Mouse (Mus musculus): ENCODE data around the gene Zfp945.
"Not testable (repeated sequence)": the region's sequence is repeated elsewhere in the genome, so short reads cannot be mapped to it uniquely, and the experiment has no call there.

Zfp945 gene

GRCm38 (mm10) chr17:22866845-22867481 lies at the start of gene Zfp945:
TSS of gene Zfp945 (minus strand) at chr17:22867134.
- peak; percentile 98 for DNase-seq

- DNase-seq: no peak
Observed at GRCm38 (mm10) chr17:22888302-22888701, 21.4 kb upstream of the Zfp945 start.

- DNase-seq: no peak
Observed at GRCm38 (mm10) chr17:22884059-22884698, 17.2 kb upstream of the Zfp945 start.

GRCm38 (mm10) chr17:22877427-22878307 lies 10.7 kb upstream of the Zfp945 start:
- DNase-seq: no peak

- DNase-seq: no peak
Observed at GRCm38 (mm10) chr17:22876316-22876715, 9.4 kb upstream of the Zfp945 start.

- DNase-seq: not testable (repeated sequence)
Observed at GRCm38 (mm10) chr17:22875549-22875948, 8.6 kb upstream of the Zfp945 start.

GRCm38 (mm10) chr17:22866421-22866844 lies 501 bp downstream of the Zfp945 start:
- no peak for DNase-seq

GRCm38 (mm10) chr17:22821166-22821565 lies 45.8 kb downstream of the Zfp945 start:
- no peak for DNase-seq

- DNase-seq: no peak
Observed at GRCm38 (mm10) chr17:22818199-22818595, 48.7 kb downstream of the Zfp945 start.

GRCm38 (mm10) chr17:22817471-22818198 lies 49.3 kb downstream of the Zfp945 start:
- DNase-seq: peak; percentile 97

GRCm38 (mm10) chr17:22799707-22800106 lies 67.2 kb downstream of the Zfp945 start:
- DNase-seq: no peak

All from heart, adult 11 months (tissue).